Mouse (Mus musculus): ENCODE results near the gene Ints4. TPM values are rescaled to one million over a fixed set of nuclear protein-coding genes. Genes with fewer than 3 reads are reported as not detected.
A peak's percentile ranks its signal among the peaks of the same experiment; 100 is the strongest.
"Not testable (repeated sequence)": the region's sequence is repeated elsewhere in the genome, so short reads cannot be mapped to it uniquely, and the experiment has no call there.

The Ints4 gene
- 10 to 100 TPM; 31.8 to 34.8 TPM for total RNA-seq (2021)

DNA sequence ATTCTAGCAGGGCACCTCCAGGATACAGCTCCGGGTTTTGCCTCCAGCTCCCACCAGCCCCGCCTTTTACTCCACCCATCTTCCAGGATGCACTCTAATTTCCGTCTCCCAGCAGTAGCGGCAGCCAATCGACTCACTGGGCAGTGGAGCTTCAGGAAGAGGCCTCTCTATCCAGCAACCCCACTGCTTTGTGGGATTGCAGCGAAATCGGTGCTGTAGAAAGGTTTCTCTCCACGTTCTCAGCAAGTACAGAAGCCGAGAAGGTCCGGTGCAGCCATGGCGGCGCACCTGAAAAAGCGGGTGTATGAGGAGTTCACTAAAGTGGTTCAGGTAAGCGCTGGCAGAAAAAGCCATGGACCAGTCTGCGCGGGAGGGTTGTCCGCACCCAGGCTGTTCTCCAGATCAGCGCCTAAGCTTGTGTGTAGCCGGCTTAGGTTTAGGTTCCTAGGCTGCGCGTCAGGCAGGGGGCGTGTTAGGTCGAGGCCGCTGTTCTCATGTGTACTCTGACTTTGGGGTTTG, at the start of gene Ints4:
Ints4 (plus strand) TSS at position 136 of the 519 bp plus-strand sequence.
- intact Hi-C loops (cut with DNase I): no loop called here
- peak; percentile 91 for DNase-seq

DNA sequence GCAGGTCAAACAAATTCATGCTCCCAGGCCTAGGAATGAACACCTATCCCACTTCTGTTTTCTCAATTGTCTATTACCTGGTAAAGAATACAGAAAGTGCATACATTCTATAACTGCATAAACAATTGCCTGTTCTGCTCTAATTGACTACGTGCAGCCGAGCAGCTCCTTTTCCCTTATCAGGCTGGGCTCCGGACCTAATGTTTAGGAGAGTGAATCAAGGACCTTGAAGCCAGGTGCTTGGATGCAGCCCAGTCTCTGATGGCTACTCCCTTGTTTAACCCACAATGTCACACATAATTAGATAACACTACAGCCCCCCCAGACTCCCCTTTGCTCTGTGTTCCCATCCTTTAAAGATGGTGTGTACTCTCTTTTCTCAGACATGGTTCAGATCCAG, 47.2 kb upstream of the Ints4 start:
- intact Hi-C loops (cut with DNase I); DNase-seq: not testable (repeated sequence)

DNA sequence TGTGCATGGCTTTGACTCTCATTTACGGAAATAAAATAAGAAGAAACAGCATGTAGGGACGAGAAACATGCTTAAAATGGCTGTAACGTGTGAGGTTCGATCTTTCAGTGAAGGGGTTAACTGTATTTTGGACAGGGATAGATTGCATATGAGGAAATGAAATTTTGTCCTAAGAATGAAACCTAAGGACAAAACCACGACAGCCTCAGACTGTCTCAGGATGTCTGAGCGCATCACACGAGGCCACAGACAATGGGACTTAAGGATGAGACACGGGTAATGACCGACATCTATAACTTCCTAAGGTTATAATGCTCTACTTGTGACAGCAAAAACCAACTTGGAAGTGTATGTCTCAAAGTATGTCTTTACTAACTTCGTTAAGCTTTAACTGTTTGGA, 46.2 kb upstream of the Ints4 start:
- DNase-seq: no peak
- intact Hi-C loops (cut with DNase I): no loop called here

DNA sequence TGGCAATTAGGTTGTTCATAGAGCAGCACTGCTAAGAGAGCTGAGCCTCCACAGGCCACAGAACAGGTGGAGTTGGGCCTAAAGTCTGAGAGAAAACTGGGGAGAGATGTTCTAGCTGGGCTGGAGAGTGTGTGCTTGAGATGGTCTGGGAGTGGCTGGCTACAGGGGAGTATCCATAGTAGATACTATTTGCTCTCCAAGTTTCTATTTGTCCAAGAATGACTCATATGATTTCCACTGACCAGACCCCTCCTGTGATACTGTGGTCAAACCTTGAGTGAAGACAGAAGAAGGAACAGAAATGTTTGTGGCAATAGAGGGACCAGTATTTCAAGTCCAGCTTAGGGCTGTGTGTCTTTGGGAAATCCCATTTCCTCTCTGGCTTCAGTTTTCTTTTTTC, 41.8 kb upstream of the Ints4 start:
- intact Hi-C loops (cut with DNase I): no loop called here
- no peak for DNase-seq

DNA sequence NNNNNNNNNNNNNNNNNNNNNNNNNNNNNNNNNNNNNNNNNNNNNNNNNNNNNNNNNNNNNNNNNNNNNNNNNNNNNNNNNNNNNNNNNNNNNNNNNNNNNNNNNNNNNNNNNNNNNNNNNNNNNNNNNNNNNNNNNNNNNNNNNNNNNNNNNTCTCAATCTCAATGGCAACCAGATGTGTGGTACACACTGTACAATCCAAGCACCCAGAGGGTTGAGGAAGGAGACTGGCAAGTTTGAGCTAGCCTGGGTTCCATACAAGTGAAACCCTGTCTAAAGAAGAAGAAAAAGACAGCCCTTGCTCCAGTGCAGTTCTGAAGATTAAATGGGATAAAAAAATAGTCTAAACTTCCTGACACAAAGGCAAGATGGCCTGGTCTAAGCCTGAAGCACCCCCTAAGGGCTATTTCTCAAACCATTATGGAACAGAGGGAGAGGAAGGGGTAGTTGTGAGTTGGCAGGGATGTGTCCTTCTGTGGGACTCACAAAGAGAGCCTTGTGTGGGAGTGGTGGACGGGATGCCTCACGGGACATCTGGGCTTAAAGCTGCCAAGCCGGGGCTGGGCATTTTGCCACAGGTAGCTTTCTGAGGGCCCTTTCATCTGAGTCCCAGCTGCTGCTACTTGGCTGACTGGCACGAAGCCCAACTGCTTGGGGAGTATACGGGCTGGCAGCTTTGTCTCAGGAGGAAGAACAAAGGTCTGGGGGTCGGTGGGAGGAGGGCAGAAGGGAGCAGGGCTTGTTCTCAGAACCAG, 34.4 kb upstream of the Ints4 start:
- DNase-seq: peak; percentile 99
- intact Hi-C loops (cut with DNase I): no loop called here

DNA sequence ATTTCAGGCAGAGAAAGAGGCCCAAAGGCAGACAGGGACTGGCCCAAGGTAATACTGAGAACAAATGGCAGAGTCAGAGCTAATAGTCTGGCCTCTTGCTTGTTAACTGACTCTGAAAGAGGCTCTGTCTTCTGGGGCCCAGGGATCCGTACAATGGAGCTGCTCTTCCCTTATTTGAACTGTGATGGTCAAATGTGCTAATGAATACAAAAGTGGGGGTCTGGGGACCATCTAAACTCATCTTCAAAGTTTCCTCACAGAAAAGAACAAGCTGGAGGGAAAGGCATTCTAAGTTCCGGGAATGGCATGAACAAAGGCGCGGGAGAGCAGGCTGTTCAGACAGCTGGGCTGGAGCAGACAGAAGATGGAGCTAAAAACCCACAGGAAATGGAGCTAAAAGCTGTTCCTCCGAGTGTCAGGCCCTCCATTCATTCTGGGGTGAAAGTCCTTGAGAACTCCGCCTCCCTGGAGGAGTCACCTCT, 33.7 kb upstream of the Ints4 start:
- peak; percentile 23 for DNase-seq
- intact Hi-C loops (cut with DNase I): no loop called here

DNA sequence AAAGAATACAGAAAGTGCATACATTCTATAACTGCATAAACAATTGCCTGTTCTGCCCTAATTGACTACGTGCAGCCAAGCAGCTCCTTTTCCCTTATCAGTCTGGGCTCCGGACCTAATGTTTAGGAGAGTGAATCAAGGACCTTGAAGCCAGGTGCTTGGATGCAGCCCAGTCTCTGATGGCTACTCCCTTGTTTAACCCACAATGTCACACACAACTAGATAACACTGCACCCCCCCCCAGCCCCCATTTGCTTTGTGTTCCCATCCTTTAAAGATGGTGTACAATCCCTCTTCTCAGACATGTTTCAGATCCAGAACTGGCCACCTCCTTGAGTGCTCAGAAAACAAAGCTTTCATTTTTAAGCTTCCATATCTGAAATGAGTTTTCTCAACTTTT, 29.7 kb upstream of the Ints4 start, which contains the start of gene Kctd14:
Kctd14 (plus strand) TSS at position 301 of the 400 bp plus-strand sequence.
- DNase-seq; intact Hi-C loops (cut with DNase I): not testable (repeated sequence)

DNA sequence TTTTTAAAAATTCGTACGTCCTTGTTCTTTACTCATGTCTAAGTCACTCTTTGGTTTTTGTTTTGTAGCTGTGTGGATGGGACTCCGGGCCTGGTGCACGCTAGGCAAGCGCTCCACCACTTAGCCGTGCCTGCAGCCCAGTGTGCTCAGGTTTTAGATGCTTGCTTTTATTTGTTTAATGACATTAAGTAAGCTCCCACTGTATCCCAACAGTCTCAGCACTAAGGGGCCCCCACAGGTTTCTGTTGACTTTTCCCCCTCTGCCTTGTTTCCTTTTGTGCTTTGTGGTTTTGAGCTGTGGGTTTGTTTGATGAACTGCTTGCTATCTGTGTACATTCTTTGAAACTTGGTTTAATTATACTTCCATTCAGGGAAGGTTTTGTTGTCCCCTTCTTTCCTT, 28.6 kb upstream of the Ints4 start:
- no peak for DNase-seq
- intact Hi-C loops (cut with DNase I): no loop called here

DNA sequence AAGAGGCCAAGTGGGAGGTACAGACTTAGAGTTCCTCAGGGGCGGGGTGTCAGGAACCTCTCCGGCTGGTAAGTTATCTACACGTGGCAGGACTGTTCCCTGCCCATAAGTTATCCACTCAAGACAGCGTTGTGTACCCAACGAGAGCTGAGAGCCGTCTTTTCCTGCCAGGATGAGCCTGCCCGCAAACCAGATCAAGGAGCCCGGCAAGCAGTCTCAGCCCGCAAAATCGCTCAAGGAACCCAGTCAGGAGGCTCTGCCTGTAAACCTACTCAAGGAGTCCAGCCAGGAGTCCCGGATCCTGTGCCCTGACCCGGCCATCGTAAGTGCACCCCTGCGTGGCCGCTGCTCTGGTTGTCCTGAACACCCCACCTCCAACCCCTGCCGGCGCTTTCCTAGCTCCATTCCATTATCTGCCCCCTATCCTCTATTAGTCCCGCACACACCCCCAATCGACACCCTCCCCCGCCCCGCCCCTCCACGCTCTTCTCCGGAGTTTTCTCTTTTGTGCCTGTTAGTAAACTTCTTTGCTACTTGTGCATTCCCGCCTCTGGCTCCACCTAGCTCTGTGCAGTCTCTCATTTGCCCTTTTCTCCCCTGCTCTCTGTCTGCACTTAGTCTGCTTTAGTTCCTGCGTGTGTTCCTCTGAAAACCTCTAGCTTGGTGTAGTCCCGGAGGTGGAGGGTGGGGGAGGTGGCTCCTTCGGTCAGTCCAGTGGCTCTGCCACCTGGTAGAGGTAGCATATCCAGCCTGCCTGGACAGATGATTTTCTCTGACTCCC, 27.4 kb upstream of the Ints4 start:
- no peak for DNase-seq

DNA sequence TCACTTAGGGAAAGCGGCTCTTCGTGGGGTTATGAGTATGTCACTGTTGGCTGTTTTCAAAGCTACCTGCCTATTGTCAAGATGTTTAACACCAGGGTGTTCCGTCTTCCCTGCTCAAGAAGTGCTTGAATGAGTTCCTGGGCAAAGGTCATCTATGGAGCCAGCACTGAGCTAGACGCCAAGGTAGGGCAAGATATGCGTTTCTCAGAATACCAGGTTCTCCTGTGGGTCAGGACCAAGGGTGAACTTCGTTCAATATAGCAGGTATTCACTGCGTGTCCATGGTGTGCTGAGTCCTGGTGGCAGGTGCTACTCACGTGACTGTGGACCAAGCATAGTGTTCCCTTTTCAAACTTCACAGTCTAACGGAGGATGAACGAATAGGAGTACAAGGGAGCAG, 26.0 kb upstream of the Ints4 start:
- intact Hi-C loops (cut with DNase I): no loop called here
- no peak for DNase-seq

More for the DNA sequence above, 27.4 kb upstream of the Ints4 start:
- intact Hi-C loops (cut with DNase I): no loop called here

DNA sequence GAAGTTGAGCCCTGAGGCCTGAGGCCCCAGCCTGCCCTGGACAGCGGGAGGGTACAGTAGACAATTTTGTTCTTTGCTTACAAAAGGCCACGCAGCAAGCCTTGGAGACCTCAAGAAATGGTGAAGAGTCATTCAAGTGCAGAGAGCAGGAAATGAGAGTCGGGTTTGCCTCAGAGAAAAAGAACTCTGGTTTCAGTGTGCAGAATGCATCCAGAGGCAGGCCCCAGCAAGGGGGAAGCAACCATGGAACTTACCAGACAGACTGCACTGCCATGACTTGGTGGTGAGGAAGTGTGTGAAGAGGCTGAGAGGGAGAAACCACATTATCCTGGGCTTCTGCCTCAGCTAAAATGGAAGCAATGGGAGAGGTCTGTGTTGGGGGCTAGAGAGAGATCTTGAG, 25.2 kb upstream of the Ints4 start:
- intact Hi-C loops (cut with DNase I): no loop called here
- no peak for DNase-seq

DNA sequence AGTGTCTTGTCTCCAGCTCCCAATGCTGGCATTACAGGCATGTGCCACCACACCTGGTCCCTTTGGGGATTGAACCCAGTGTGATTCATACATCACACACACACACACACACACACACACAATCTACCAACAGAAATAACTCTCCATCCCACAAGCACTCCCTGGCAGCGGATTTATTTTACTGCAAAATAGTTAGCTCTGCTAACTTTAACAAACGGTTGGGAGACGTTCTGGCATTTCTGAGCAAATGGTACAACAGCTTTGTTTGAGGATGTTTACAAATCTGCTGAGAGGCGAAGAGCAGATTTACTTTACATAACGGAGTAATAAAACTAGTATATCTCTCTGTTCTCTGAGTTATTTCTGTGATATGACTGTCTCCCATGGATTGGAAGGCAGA, 7.8 kb upstream of the Ints4 start:
- no peak for DNase-seq
- intact Hi-C loops (cut with DNase I): no loop called here

DNA sequence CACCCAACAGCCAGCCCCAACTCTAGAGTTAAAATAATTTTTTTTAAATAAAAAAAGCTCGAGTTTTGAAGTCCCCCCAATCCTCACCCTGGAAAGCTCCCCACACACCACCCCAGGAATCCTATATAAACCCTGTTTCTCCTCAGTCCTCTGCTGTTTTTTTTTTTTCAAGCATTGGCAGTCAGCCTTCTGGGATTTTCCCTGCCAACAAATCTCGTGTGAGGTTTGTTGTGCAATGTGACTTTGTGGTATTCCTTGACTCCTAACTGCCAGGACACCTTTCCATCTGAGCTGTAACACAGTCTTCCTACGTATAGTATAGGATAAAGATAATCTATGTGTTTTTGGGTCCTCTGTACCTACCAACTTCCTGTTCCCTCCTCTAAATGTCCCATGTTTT, 1.4 kb upstream of the Ints4 start:
- DNase-seq: no peak
- intact Hi-C loops (cut with DNase I): no loop called here

DNA sequence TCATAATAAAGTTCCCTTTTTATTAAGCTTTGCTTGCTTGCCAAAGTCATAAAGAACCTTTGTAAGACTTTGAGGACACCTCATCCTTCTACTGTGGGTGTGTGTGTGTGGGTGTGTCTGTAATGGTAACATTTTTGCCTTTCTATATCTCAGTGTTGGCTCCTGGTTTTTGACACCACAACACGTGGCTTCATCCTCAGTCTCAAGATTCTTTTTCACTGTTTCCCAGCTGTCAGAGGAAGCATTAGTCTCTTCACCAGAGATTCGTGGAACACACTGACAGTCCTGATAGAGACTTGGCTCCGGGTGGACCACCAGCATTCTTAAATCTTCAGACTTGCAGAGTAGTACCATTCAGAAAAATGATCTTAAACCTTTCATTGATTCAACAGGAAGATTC, 466 bp upstream of the Ints4 start:
- intact Hi-C loops (cut with DNase I): no loop called here
- no peak for DNase-seq

DNA sequence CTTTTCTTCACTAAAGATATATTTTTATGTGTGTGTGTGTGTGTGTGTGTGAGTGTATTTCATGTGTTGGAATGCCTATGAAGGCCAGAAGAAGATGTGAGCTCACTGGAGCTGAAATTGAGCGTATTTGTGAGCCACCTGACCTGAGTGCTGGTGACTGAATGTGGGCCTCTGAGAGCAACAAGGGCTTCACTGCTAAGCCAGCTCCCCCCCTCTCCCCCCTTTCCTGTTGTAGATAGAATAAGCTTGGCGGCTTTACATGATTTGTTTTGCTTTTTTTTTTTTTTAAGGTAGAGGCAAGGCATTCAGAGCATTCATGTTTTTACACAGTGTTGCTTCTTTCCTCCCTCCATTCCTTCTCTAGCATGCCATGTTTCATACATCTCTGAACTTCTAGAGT, 2.6 kb downstream of the Ints4 start:
- no peak for DNase-seq
- intact Hi-C loops (cut with DNase I): no loop called here

DNA sequence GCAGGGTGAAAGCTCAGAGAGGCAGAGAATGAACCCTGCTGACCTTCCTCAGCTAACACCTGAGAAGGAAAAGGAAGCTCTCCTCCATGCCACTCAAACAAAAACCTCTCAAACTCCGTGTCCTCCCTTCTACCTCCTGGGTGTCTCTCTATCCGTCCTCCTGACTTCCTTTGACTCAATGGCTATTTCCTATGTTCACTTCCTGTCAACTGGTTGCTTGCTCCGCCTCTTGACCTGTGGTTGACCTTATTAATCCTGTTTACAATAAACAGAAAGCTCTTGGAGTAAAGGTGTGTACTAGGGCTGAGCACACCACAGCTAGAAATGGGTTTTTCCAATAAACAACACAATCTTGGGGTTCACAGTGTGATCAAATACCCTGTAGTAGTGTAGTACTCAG, 10.4 kb downstream of the Ints4 start:
- intact Hi-C loops (cut with DNase I): no loop called here
- no peak for DNase-seq

DNA sequence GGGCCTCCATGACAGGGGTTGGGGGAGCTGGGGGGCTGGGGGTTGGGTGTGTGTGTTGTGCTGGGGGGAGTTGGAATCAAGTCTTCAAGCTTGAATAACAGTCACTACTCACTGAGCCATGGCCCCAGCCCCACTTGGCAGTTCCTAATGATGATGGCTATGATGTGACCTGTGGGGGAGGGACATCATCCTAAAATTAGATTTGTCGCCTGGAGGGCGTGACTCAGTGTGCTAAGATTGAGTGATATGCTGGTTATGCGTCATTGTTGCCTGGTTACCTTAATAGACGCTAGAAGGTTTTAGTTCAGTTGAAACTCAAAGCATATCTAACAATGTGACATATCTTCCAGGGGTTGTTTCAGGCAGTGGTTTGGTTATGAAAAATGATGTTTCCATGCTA, 11.7 kb downstream of the Ints4 start:
- DNase-seq: no peak
- intact Hi-C loops (cut with DNase I): no loop called here

DNA sequence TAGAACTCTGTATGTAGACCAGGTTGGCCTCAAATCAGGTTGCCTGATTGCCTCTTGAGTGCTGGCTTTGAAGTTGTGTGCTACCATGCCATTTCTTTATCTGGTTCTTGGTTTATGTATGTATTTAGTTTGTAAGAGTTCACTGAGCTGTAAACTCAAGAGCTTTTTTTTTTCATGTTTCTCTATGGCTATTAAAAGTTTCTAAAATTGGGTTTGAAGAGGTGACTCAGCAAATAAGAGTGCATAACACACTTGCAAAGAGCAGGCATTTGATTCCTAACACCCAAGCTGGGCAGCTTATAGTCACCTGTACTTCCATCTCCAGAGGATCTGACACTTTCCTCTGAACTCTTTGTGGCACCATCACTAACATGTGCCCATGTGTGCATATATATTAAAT, 14.3 kb downstream of the Ints4 start:
- DNase-seq: no peak
- intact Hi-C loops (cut with DNase I): no loop called here

DNA sequence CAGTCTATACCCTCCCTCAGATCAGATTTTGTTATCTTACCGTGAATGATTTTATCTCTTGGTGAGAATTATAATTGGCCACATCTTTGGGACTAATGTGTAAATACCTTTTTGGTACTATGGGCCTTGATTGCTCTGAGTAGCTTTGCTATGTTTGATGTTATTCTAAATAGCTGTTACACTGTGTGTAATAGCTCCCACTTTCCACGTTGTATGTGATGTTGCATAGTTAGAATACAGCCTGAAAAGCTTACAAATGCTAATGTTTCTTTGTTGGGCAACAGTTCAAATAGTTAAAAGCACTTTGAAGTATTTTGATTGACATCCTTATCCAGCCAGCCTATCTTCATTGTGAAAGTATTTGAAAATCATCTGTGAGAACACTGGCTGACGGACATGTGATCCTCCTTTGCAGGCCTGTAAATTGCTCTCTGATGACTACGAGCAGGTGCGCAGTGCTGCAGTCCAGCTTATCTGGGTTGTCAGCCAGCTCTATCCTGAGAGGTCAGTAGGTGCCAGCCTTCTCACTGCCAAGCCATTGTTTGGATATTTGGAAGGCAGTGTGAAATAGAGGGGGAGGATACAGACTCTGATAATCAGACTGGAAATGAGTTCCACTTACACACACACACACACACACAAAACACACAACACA, 19.9 kb downstream of the Ints4 start:
- peak; percentile 30 for DNase-seq
- intact Hi-C loops (cut with DNase I): loop anchor here (10.0 kb wide), 1 partner anchor 74 kb away; the partner anchor contains the start of genes Aamdc and Rsf1

DNA sequence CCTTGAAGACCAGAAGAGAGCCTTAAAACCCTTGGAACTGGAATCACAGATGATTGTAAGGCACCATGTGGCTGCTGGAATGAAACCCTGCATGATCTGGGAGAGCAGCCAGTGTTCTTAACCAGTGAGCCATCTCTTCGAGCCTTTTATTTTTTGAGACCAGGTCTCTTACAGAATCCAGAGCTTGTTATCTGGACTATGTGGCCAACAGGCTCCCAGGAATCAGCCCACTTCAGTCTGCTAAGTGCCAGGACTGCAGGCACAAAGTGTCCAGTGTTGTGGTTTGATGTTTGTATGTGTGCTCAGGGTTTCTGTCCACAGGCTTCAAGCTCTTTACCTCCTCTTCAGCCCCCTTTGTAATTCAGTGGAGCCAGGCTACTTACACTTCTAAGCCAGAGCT, 34.0 kb downstream of the Ints4 start:
- DNase-seq: peak; percentile 21
- intact Hi-C loops (cut with DNase I): no loop called here

DNA sequence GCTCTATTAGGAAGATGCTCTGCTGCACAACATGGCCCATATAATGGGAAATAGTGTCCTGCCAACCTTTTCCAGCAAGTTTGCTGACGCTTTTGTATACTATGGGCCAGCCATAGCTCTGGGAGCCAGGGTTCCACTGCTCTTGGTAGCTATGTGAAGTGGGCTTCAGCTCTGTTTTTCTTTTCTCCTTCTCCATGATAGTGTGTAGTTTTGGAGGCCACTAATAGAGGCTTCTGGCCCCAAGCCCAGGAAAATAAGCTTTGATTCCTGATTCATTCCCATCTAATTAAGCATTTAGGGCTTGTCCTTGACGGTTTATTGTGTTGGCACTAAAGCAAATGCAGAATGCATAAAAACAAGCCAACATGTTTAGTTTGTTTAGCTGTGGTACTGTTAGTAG, 39.2 kb downstream of the Ints4 start:
- intact Hi-C loops (cut with DNase I): no loop called here
- DNase-seq: peak; percentile 13
